Mouse (Mus musculus): ENCODE results near the gene Kif24.

Kif24 gene

DNA sequence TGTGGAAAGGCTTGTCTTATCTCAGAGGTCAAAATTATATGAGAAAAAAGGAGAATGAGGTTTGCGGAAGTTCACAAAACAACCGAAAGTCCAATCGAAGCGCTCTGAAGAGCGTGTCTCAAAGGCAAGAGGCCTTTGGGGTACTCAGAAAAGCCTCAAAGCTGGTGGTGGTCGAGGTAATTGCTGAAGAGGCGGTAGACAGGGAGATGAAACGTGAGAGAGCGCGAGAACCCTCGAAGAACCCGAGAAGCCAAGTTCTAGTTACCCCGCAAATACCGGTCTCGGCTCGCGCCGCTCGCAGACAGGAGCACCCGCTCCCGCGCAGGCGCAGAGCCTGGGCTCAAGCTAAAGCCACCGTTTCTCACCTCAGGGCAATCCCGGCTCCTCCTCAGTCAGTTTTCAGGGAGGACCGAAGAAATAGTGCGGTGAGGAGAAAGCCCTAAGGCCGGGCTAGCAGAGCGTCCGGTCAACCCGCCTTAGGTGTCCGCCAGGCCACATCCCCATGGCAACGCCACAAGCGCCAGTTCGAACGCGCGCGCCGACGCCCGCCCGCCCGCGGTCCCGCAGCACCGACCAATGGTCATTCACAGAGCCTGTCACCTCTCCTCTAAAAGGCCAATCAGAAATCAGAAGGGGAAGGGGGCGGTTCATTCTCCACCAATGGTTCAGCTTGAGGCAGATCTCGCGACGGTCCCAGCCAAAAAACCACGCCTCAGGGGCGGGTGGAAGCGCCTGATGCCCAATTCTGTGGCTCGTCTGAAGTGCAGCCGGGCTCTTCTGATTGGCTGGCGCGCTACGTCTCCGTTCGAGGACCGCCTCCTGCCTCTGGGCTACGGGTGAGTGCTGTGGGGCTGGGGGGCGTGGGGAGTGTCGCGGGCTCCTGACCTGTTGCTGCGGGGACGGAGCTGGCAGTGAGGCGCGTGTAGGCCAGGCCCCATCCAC is at the start of gene Kif24, which contains the start of gene Nudt2:
Gene Kif24, minus strand, starts transcription at position 543 of the 942 bp plus-strand sequence.
Gene Nudt2, plus strand, starts transcription at position 807 of the 942 bp plus-strand sequence.
- peak; percentile 98 for DNase-seq (ENCODE audit: low spot score)

DNA sequence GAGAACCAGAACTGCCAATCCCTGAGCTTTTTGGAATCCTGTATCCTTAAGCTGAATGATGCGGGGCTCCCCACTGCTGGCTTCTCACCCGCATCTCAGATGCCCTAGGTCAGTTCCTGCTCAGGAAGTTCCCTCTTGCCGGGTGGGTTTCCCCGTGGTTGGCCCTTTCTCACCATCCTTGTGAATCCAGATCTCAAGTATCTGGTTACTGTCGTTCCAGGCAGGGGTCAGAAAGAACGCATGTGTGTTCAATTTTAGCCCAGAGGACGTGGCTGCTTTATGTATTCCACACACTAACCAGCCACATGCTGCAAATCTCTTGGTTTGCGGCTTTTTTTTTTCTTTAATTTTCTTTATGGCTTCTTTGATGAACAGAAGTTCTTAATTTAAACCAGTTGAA is 49.0 kb upstream of the Kif24 start:
- no peak for DNase-seq (ENCODE audit: low spot score)

- no peak for DNase-seq (ENCODE audit: low spot score)
Observed at GRCm38 (mm10) chr4:41513309-41513708, 48.6 kb upstream of the Kif24 start.

- no peak for DNase-seq (ENCODE audit: low spot score)
Observed at GRCm38 (mm10) chr4:41507998-41508397, 43.3 kb upstream of the Kif24 start.

DNA sequence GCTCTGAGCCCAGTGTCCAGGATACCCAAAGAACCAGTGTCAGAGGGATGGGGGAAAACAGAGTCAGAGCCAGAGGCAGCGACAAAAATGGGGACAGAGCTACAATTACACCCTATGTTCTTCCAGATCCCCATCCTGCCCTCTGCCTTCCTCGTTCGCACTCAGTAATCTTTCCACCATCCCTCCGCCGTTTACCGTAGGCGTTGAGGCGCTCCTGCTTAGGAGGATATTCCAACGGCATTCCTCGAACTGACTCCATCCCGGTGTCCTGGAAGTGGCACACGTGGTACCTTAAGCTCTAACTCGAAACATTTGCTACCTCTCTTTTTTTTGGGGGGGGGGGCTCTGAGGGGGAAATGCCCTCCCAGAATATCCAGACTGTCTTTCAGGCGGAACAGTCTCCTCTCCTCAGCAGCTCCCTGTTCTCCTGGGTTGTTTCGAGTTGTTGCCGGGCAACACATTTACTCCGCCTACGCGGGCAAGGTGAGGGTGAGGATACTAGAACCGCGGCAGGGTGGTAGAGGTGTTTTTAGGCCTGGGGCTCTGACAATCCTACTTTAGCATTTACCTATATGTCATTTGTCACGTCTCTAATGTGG is 42.7 kb upstream of the Kif24 start:
- DNase-seq (ENCODE audit: low spot score) = no peak

- peak; percentile 82 for DNase-seq (ENCODE audit: low spot score)
Observed at GRCm38 (mm10) chr4:41506906-41507305, 42.2 kb upstream of the Kif24 start.

DNA sequence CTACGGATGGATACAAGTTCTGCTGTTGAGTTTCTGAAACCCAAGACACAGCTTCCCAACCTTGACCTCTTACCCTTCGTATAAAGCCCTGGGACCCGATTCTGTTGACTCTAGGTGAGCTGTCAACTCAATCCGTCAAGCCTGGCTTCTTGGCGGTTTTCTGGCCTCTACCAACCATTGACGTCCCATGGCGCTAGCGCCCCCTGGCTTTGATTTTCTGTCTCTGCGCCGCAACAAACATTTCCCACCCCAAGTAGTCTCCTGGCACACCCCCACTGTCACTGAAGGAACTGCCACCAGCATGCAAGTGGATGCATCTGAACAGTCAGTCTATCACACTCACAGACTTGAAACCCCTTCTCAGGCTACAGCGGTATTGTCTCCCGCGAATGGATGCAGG is 41.5 kb upstream of the Kif24 start:
- no peak for DNase-seq (ENCODE audit: low spot score)

DNA sequence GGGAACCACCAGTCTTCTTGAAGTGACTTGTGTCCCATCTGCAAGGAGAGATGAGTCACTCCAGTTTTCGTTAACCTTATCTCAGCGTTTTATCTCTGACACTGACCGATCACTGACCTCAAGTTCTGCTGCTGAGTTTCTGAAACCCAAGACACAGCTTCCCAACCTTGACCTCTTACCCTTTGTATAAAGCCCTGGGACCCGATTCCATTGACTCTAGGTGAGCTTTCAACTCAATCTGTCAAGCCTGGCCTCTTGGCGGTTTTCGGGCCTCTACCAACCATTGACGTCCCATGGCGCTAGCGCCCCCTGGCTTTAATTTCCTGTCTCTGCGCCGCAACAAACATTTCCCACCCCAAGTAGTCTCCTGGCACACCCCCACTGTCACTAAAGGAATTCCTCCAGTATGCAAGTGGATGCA is 40.5 kb upstream of the Kif24 start:
- no peak for DNase-seq (ENCODE audit: low spot score)

DNA sequence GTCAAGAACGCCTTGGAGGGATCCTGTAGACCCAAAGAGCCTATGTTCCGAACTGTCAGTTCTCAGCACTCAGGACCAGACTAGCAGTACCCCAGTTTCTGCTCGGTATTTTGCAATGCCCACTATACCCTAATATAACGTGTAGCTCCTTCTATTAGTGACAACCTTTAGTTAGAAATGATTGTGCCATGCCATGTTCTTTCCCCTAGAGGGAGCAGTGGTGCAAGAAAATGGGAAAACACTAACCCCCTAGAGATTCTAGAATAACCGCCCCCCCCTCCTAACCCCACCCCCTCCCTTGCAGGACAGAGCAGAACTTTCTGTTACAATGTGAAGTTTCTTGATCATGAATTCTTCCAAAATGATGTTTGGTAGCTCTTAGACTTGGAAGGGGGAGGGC is 39.6 kb upstream of the Kif24 start:
- DNase-seq (ENCODE audit: low spot score) = no peak

DNA sequence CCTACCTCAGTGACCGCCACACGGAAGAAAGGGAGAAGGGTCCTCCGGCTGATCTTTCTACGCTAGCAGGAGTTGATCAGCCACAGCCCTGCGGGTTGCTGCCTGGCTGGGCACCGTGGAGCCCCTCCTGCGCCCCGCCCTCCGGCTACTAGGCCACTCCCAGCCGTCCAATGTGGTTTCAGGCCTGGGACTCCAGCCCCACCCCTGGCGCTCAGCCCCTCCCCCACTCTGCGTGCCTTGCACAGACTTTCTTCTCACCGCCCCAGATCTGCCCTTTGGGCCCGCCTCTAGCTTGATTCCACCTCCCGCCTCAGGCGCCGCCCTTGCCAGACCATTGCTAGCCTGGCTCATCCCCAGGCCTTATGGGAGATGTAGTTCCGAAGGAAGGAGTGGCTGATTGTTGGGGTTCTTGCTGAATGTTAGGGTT is 38.3 kb upstream of the Kif24 start, which contains the start of gene AI464131:
Gene AI464131, minus strand, starts transcription at position 91 of the 427 bp plus-strand sequence.
- peak; percentile 97 for DNase-seq (ENCODE audit: low spot score)

- no peak for DNase-seq (ENCODE audit: low spot score)
Observed at GRCm38 (mm10) chr4:41502171-41502940, 37.7 kb upstream of the Kif24 start.

DNA sequence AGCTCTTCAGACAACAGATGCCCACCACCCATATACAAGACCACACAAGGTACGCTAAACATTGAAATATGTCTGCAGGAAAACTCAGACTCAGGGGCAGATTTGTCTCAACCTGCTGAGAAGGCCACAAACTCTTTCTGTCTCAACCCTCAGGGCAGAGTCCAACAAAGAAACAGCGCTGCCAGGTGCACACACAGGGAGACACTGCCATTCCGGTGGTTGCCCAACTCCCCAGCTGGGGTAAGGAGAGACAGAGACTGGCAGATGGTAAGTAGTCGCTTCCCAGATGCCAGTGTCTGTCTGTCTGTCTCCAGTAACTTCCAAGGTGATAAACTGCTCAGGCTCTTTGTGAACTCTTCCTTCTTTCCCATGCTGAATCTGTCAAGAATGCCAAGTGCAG is 36.1 kb upstream of the Kif24 start:
- no peak for DNase-seq (ENCODE audit: low spot score)

- no peak for DNase-seq (ENCODE audit: low spot score)
Observed at GRCm38 (mm10) chr4:41499619-41500018, 34.9 kb upstream of the Kif24 start.

- DNase-seq (ENCODE audit: low spot score) = no peak
Observed at GRCm38 (mm10) chr4:41498921-41499391, 34.3 kb upstream of the Kif24 start.

- DNase-seq (ENCODE audit: low spot score) = no peak
Observed at GRCm38 (mm10) chr4:41497995-41498845, 33.5 kb upstream of the Kif24 start.

- no peak for DNase-seq (ENCODE audit: low spot score)
Observed at GRCm38 (mm10) chr4:41497579-41497978, 32.9 kb upstream of the Kif24 start.

DNA sequence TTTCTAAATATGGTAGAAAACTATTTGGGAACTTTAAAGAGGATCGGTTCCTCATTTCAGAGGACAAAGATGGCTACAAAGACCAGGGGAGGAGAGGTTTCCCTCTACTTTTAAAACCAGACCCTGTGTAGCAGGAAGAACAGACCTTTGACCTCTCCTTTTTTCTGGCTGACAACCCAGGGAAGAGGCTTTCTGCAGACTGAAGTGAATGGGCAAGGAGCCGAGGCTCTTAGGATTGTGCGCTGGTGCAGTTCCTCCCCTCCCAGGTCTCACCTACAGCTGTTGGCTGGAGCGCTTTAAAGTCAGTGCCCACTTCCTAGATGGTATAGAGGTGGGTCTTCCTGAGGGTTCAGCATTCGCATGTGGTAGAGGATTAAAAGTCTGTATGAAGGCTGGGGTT is 32.4 kb upstream of the Kif24 start:
- no peak for DNase-seq (ENCODE audit: low spot score)

- no peak for DNase-seq (ENCODE audit: low spot score)
Observed at GRCm38 (mm10) chr4:41495850-41496249, 31.2 kb upstream of the Kif24 start.

DNA sequence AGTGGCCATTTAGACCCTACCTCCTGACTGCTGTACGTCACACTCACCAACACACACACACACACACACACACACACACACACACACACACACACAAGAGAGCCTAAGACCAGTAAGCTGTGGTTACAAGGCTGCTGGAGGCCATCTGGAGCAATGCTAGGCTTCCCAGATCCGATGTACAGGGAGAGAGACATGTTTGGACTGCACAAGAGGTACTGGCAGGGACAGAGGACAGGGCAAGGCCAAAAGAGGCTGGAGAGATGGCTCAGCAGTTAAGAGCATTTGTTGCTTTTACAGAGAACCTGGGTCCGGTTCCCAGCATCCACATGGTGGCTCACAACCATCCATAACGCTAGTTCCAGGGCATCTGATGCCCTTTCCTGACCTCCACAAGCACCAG is 30.4 kb upstream of the Kif24 start:
- no peak for DNase-seq (ENCODE audit: low spot score)

- no peak for DNase-seq (ENCODE audit: low spot score)
Observed at GRCm38 (mm10) chr4:41494378-41494777, 29.7 kb upstream of the Kif24 start.

DNA sequence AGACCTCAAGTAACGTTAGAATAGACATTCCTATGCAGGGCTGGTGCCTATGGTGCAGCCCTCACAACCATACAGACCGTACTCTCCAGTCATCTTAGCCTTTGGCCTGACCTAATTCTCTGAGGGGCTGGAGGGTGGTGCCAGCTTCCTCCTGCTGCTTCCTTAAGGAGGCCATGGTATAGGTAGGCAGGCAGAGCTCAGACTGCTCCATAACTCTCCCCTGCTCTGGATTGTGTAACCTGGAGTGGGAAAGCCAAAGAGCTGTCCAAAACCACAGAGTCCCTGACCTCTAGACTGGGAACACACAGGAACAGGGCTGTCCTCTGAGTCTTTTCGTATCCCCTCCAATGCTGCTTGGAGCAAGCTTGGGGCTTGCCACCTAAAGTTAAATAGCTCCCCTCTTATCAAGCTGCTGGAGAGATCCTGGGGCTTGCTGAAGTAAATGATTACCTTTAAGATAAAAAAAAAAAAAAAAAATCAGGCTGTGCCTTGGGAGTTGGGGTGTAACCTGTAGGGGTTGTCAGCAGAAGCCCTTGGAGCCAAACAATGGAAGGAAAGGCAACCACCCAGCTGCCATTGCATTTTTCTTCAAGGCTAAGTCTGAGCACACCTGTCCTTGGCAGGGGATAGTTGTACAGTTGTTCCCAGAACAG is 28.9 kb upstream of the Kif24 start:
- no peak for DNase-seq (ENCODE audit: low spot score)

Data from ovary, adult 18-20 months (tissue).